Mouse (Mus musculus) liver, embryonic 14.5 days (tissue): Measurements from ENCODE around the gene Nudt19. TPM values are rescaled to one million over a fixed set of nuclear protein-coding genes. Genes with fewer than 3 reads are reported as not detected.

Source experiments
- ATAC-seq: fragments of 200-750 bp; cut with Nextera tagmentation; 2 replicates; pipeline ENCODE4 v1.8.0; 2017; ENCODE audit warnings: moderate number of reproducible peaks, mild to moderate bottlenecking, moderate library complexity; ENCODE audit not compliant: insufficient read depth
- DNase-seq, 3 experiments: peaks; one replicate each; pipeline ENCODE4 v3.0.0-alpha.2; 2012 to 2013; ENCODE audit warnings: low read depth in 3 of 3, low spot score in 3 of 3
- H3K27ac ChIP-seq: fragments of 300-500 bp; sonication (generic); 2 replicates; pipeline ENCODE4 v1.5.1; 2014; ENCODE audit warnings: moderate library complexity, mild to moderate bottlenecking, control low read depth, inconsistent platforms
- H3K27me3 ChIP-seq: fragments of 300-500 bp; sonication (generic); 2 replicates; pipeline ENCODE4 v1.6.1; 2014; ENCODE audit warnings: mild to moderate bottlenecking, low read length, moderate library complexity; ENCODE audit not compliant: control insufficient read depth, insufficient read depth
- H3K36me3 ChIP-seq: fragments of 300-500 bp; sonication (generic); replicated peaks from 2 replicates; pipeline ENCODE4 v1.6.1; 2014; ENCODE audit warnings: low read depth; ENCODE audit not compliant: control insufficient read depth, insufficient read depth
- H3K4me1 ChIP-seq, 2 experiments: fragments of 200-500 bp in 1 of 2; fragments of 300-500 bp in 1 of 2; sonication (generic) in 1 of 2; replicated peaks; 2 replicates each; pipeline ENCODE4 v1.6.1; 2012 to 2014; ENCODE audit warnings: antibody characterized with exemption in 1 of 2, inconsistent platforms in 1 of 2, low read length in 1 of 2; ENCODE audit not compliant: control insufficient read depth in 2 of 2, insufficient read depth in 2 of 2
- H3K4me2 ChIP-seq: fragments of 300-500 bp; sonication (generic); 2 replicates; pipeline ENCODE4 v1.6.1; 2014; ENCODE audit warnings: low read depth, mild to moderate bottlenecking, control low read depth, moderate library complexity
- H3K4me3 ChIP-seq, 2 experiments: fragments of 200-500 bp in 1 of 2; fragments of 300-500 bp in 1 of 2; sonication (generic) in 1 of 2; 2 replicates each; pipeline ENCODE4 v1.5.1; 2012 to 2014; ENCODE audit warnings: low read depth in 2 of 2, low read length in 2 of 2, mild to moderate bottlenecking in 2 of 2, control low read depth in 1 of 2, inconsistent platforms in 1 of 2, moderate library complexity in 1 of 2; ENCODE audit not compliant: insufficient read depth in 1 of 2
- H3K9ac ChIP-seq: fragments of 300-500 bp; sonication (generic); replicated peaks from 2 replicates; pipeline ENCODE4 v1.6.1; 2014; ENCODE audit warnings: mild to moderate bottlenecking, control low read depth, moderate library complexity
- H3K9me3 ChIP-seq: fragments of 300-500 bp; sonication (generic); 2 replicates; pipeline ENCODE4 v1.6.1; 2016; ENCODE audit warnings: low read length, mixed read lengths; ENCODE audit not compliant: control insufficient read depth
- CTCF ChIP-seq: IDR thresholded peaks from 2 replicates; pipeline ENCODE4 v1.5.1; 2016; ENCODE audit warnings: antibody characterized with exemption, low read depth, control low read depth
- EP300 ChIP-seq: IDR thresholded peaks from 2 replicates; pipeline ENCODE4 v1.6.1; 2016; ENCODE audit warnings: antibody characterized with exemption, low read depth
- WGBS: fragments of 180-500 bp; shearing (Covaris S2); extraction: QIAGEN DNeasy Blood & Tissue Kit; methylation state at CpG from one replicate; pipeline ENCODE4 v1.1.7; 2014; ENCODE audit not compliant: insufficient replicate concordance; 5-methylcytosine and 5-hydroxymethylcytosine counted together
- polyA plus RNA-seq, 2 experiments: library from polyadenylated mRNA; depleted of rRNA in 1 of 2; stranded (reverse) in 1 of 2; unstranded in 1 of 2; fragments of >200 nt; fragmentation: Nextera tagmentation in 1 of 2; extraction: Ambion mirVana in 1 of 2; gene quantifications; 2 replicates each; pipeline versions ENCODE4 v1.2.1 to v1.2.3; 2012 to 2014

Nudt19 gene
- polyA plus RNA-seq (2012; rRNA removed) (27.6 and 53.2 TPM in 2 replicates), polyA plus RNA-seq (2014; fragmentation: Nextera tagmentation; extraction: Ambion mirVana) (81.7 and 86.0 TPM in 2 replicates)

DNA sequence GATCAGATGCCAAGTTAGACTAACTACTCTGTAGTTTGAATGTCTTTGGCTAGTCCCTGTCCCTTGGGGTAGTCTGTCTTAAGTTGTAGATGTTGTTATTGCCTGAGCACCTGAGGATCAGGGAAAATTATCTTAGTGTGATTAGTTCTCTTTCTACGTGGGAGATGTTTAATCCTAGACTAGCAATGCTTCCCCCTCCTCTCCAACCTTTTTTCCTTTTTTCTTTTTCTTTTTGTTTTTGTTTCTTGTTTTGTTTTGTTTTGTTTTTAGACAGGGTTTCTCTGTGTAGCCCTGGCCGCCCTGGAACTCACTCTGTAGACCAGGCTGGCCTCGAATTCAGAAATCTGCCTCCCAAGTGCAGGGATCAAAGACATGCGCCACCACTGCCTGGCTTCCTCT, at the start of gene Nudt19:
Nudt19 (minus strand) TSS at position 100 of the 399 bp plus-strand sequence.
- 36% methylated on average over 4 of the region's 4 CpGs for WGBS
- Histone ChIP-seq H3K36me3 (peaks cover 11% of the 10 kb centered on the region), H3K4me2 (peak within 1 kb of the TSS; percentile 79), H3K4me3 (peak within 1 kb of the TSS; percentile 76 to 79), H3K27me3 (no peaks in the 10 kb centered on the region), H3K9me3 (no peaks in the 10 kb centered on the region), H3K9ac (peak within 1 kb of the TSS; percentile 84), H3K27ac (peak within 1 kb of the TSS; percentile 90), H3K4me1 (peaks cover 61 to 64% of the 10 kb centered on the region in 2 experiments)
- TF ChIP-seq EP300: no peak
- TF ChIP-seq CTCF: no peak
- DNase-seq: no peak
- no peak for ATAC-seq

DNA sequence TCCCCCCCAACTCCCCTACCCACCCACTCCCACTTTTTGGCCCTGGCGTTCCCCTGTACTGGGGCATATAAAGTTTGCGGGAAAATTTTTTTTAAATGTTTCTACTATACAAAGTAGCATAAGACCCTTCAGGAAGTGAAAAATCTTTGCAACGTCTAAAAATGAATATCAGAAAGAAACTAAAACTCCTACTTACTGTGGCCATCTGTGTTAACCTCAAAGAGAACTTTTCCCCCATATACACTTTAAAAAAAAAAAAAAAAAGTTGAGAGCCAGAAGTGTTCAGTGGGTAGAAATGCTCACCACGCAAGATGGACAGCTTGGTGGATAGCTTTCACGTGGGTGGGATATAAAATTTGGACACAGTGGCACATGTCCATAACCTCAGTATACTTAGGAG, 46.7 kb upstream of the Nudt19 start:
- H3K4me1 ChIP-seq: peaks cover 6 to 9% of the 10 kb centered on the region in 2 experiments; a peak in 3 of 4 replicates
- ATAC-seq: no peak
- TF ChIP-seq CTCF (no peak), EP300 (no peak)
- H3K27ac ChIP-seq: no peak overlapping the region
- H3K4me3 ChIP-seq: no peak overlapping the region
- no peak overlapping the region for H3K4me2 ChIP-seq
- H3K9ac ChIP-seq: no peak overlapping the region
- 82% methylated on average over 5 of the region's 5 CpGs for WGBS
- H3K36me3 ChIP-seq: peaks cover 21% of the 10 kb centered on the region
- no peaks in the 10 kb centered on the region for H3K9me3 ChIP-seq
- no peak for DNase-seq
- no peaks in the 10 kb centered on the region for H3K27me3 ChIP-seq

GRCm38 (mm10) chr7:35601106-35601505, 45.0 kb upstream of the Nudt19 start:
- 33% methylated on average over 6 of the region's 6 CpGs for WGBS
- no peak for TF ChIP-seq CTCF
- no peak for TF ChIP-seq EP300
- ATAC-seq (peak; percentile 79), DNase-seq (peak in 1 of 3 experiments; percentile 7)
- Histone ChIP-seq H3K27me3 (no peaks in the 10 kb centered on the region), H3K27ac (no peak overlapping the region), H3K4me1 (peaks cover 6 to 9% of the 10 kb centered on the region in 2 experiments; a peak in 3 of 4 replicates), H3K4me3 (no peak overlapping the region), H3K36me3 (peaks cover 18% of the 10 kb centered on the region), H3K9me3 (no peaks in the 10 kb centered on the region), H3K9ac (no peak overlapping the region), H3K4me2 (no peak overlapping the region)

- Histone ChIP-seq H3K36me3 (peaks cover 18% of the 10 kb centered on the region), H3K4me1 (peaks cover 6 to 9% of the 10 kb centered on the region in 2 experiments; a peak in 3 of 4 replicates), H3K27ac (no peak overlapping the region), H3K27me3 (no peaks in the 10 kb centered on the region), H3K9me3 (no peaks in the 10 kb centered on the region), H3K4me2 (no peak overlapping the region), H3K4me3 (no peak overlapping the region), H3K9ac (no peak overlapping the region)
- no peak for TF ChIP-seq EP300
- no peak for TF ChIP-seq CTCF
- no peak for ATAC-seq
- 85% methylated on average over 10 of the region's 10 CpGs for WGBS
- DNase-seq: no peak
These were observed 43.9 kb upstream of the Nudt19 start for GRCm38 (mm10) chr7:35600031-35600430.

- no peaks in the 10 kb centered on the region for H3K9me3 ChIP-seq
- TF ChIP-seq CTCF (peak; percentile 31), EP300 (no peak)
- WGBS: 89% methylated on average over 9 of the region's 9 CpGs
These were observed 43.4 kb upstream of the Nudt19 start for GRCm38 (mm10) chr7:35599492-35599891.

More at GRCm38 (mm10) chr7:35599492-35599891, 43.4 kb upstream of the Nudt19 start:
- Histone ChIP-seq H3K4me1 (peaks cover 6 to 9% of the 10 kb centered on the region in 2 experiments; a peak in 3 of 4 replicates), H3K27me3 (no peaks in the 10 kb centered on the region), H3K4me3 (no peak overlapping the region), H3K4me2 (no peak overlapping the region), H3K9ac (no peak overlapping the region), H3K36me3 (peaks cover 19% of the 10 kb centered on the region), H3K27ac (no peak overlapping the region)
- ATAC-seq (no peak), DNase-seq (no peak)
